Mouse (Mus musculus): Measurements from ENCODE around the gene Rnft2. TPM values are rescaled to one million over a fixed set of nuclear protein-coding genes. Genes with fewer than 3 reads are reported as not detected.

Gene Rnft2
- polyA plus RNA-seq (2012; ENCODE audit: insufficient read depth, insufficient read length, missing spikeins), result 0.79 and 1.2 TPM in 2 replicates

DNA sequence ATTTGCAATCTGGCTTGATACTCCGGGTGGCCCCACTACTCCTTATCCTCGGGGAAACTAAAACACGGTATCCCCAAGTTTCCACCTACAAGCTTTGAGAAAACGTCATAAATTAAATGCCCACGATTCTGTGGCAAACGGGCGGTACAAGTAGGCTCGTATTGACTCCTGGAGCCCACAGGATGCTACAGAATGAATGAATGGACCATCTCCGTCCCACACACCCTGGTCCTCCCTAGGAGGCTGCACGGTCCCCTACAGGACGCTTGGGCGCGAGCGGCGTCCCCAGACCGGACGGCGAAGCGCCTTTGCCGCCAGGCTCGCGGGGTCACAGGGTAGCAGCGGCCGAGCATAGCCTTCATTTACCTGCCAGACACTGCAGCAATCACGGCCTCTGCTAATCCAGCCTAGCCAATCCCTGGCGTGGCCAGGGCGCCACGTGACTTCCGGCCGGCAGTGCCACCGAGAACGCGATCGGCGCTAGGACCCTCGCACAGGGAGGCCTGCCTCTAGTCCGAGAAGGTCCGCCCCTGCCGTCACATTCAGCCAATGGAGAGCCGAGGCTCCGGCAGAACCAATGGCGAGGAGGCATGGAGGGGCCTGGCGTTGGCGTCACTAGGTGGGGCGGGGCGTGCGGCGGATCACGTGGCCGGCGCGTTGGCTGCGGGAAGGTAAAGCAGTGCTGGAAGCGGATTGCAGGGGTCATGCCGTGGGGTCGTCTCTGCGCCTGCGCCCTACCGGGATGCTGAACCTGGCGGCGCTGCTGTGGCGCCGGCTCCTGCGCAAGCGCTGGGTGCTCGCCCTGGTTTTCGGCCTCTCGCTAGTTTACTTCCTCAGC, at the start of gene Rnft2, which contains the start of gene 2410131K14Rik:
Gene Rnft2, minus strand, starts transcription at position 511 of the 838 bp plus-strand sequence.
Gene 2410131K14Rik, plus strand, starts transcription at position 622 of the 838 bp plus-strand sequence.
- H3K27ac ChIP-seq (ENCODE audit: insufficient read depth, low read depth, low read length), result no peak within 1 kb of the TSS
- H3K4me1 ChIP-seq (ENCODE audit: control insufficient read depth, insufficient read depth, low read length), result peaks cover 5% of the 10 kb centered on the region
- TF ChIP-seq POLR2A (IDR thresholded peaks at IDR 0.05; ENCODE audit: borderline replicate concordance, low read depth, low read length) (0 out of 2 replicates have a peak, but pooled peaks have one; percentile 29), CTCF (IDR thresholded peaks at IDR 0.05; ENCODE audit: low read depth, low read length) (no peak)
- H3K4me3 ChIP-seq (ENCODE audit: insufficient read depth, low read length), result peak within 1 kb of the TSS; percentile 80

DNA sequence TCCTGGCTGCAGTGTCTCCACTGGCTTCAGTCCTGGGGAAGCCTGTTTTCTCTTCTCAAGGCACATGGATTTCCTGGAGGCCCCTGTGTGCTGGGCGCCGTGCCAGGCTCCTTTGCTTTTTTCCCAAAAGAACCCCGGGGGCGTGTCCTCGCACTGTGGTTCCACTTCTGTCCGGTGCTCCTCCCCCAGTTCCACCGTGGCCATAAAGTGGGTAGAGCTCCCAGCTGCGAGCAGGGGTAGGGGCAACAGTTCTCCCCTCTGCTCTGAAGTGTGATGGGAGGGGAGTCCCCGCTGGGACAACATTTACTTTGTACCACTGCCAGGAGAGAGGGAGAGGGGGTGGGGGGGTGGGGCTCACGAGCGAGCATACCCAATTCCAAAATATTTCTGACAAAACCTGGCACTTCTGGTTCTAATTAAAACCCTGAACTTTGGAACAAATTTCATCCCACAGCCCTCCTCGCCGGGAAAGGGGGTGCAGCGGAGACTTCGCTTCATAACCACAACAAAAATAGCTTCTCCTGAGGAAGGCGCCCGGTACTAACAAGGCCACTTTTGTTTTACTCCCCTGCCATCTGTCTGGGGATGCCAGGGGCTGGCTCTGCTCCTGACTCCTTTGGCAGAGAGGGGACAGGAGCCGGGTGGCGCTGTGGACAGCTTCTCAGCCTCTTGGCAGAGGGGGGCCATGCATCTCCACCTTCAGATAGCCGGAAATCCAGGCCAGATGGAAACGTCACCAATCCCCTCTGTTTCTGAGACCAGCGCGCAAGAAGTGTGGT, 49.4 kb upstream of the Rnft2 start:
- TF ChIP-seq POLR2A (IDR thresholded peaks at IDR 0.05; ENCODE audit: borderline replicate concordance, low read depth, low read length) (no peak), CTCF (IDR thresholded peaks at IDR 0.05; ENCODE audit: low read depth, low read length) (no peak)
- Histone ChIP-seq H3K27ac (ENCODE audit: insufficient read depth, low read depth, low read length) (no peak overlapping the region), H3K4me1 (ENCODE audit: control insufficient read depth, insufficient read depth, low read length) (peaks cover 2% of the 10 kb centered on the region; the same call in 1 of the 2 replicates), H3K4me3 (ENCODE audit: insufficient read depth, low read length) (peak overlapping the region; percentile 47)

DNA sequence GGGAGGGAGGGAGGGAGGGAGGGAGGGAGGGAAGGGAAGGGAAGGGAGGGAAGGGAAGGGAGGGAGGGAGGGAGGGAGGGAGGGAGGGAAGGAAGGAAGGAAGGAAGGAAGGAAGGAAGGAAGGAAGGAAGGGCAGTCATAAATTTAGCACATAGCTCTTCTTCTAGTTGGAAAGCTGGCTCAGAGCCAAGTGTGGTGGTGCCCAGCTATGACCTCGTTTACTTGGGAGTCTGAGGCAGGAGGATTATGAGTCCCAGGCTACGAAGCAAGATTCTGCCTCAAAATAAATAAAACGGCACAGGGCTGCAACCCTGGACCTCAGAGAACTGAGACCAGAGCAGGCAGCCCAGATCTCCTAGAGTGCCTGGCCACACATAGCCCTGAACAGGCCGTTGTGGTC, 47.6 kb upstream of the Rnft2 start:
- Histone ChIP-seq H3K4me3 (ENCODE audit: insufficient read depth, low read length) (no peak overlapping the region), H3K4me1 (ENCODE audit: control insufficient read depth, insufficient read depth, low read length) (peaks cover 2% of the 10 kb centered on the region; the same call in 1 of the 2 replicates), H3K27ac (ENCODE audit: insufficient read depth, low read depth, low read length) (no peak overlapping the region)
- TF ChIP-seq POLR2A (IDR thresholded peaks at IDR 0.05; ENCODE audit: borderline replicate concordance, low read depth, low read length), result no peak
- TF ChIP-seq CTCF (IDR thresholded peaks at IDR 0.05; ENCODE audit: low read depth, low read length), result no peak

DNA sequence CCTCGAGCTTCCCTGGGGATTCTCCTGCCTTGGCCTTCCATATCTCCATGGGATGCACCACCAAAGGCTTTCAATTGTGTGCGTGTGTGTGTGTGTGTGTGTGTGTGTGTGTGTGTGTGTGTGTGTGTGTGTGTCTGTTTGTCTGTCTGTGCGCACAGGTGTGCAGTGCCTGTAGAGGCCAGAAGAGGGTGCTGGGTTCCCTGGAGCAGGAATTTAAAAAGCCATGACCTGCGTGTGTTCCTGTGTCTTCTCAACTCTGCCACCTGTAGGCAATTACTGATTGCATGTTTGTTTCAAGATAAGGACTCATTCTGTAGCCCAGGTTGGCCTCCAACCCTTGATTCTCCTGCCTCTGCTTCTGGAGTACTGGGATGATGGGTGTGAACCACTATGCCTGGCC, 46.5 kb upstream of the Rnft2 start:
- H3K4me1 ChIP-seq (ENCODE audit: control insufficient read depth, insufficient read depth, low read length), result peaks cover 2% of the 10 kb centered on the region; the same call in 1 of the 2 replicates
- H3K27ac ChIP-seq (ENCODE audit: insufficient read depth, low read depth, low read length), result no peak overlapping the region
- no peak for TF ChIP-seq POLR2A (IDR thresholded peaks at IDR 0.05; ENCODE audit: borderline replicate concordance, low read depth, low read length)
- TF ChIP-seq CTCF (IDR thresholded peaks at IDR 0.05; ENCODE audit: low read depth, low read length), result no peak
- H3K4me3 ChIP-seq (ENCODE audit: insufficient read depth, low read length), result no peak overlapping the region

DNA sequence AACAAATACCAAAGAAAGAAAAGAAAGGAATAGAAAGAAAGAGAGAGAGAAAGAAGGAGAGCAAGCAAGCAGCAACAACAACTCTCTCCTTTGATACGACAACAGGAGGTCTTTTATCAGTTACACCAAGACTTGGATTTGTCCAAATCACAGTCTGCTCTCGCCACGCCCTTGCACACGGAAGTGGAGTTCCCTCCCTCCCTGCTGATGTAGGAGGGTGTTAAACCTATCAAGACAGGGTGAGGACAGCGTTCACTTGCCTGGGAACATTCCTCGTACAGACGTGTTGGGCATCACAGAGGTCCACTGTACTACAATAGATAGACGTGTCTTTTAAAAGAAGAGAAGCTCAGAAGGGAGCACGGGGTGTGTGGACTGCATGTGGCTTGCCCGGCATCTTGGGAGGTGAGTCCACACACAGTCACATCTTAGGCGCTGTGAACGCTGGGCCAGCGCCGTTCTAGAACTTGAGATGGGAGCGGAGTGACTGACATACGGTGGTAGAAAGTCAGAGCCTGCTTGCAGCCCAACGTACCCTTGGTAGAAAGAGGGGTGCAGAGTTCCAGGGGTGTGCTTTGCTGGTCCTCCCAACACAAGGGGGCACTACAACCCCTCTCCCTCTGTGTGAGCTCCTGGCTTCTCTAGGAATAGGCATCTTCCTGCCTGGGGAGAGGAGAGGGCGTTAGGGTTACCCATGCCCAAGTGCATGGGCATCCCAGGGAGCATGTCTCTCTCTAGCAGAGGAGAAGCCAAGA, 33.0 kb upstream of the Rnft2 start:
- no peak overlapping the region for H3K4me3 ChIP-seq (ENCODE audit: insufficient read depth, low read length)
- H3K27ac ChIP-seq (ENCODE audit: insufficient read depth, low read depth, low read length), result no peak overlapping the region
- no peaks in the 10 kb centered on the region for H3K4me1 ChIP-seq (ENCODE audit: control insufficient read depth, insufficient read depth, low read length)
- TF ChIP-seq POLR2A (IDR thresholded peaks at IDR 0.05; ENCODE audit: borderline replicate concordance, low read depth, low read length) (no peak), CTCF (IDR thresholded peaks at IDR 0.05; ENCODE audit: low read depth, low read length) (no peak)

DNA sequence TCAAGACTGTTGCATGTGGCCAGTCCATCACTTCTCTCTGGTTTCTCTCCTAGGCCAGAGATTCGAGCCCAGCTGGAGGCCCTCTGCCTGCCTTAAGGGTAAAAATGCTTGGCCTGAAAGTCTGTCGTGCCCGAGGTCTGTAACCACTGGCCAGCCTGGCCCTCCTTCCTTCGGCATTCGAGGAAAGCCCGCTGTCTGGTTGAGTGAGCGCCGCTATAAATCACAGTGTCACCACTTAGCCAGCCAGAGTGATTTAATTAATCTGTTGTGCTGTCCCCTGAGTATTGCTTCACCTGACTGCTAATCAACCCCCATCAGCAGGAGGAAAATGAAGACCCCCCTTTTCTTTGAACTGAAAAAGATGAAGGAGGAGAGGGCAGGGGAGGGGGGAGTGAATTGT, 31.8 kb upstream of the Rnft2 start:
- TF ChIP-seq CTCF (IDR thresholded peaks at IDR 0.05; ENCODE audit: low read depth, low read length), result no peak
- no peak overlapping the region for H3K4me3 ChIP-seq (ENCODE audit: insufficient read depth, low read length)
- H3K27ac ChIP-seq (ENCODE audit: insufficient read depth, low read depth, low read length), result no peak overlapping the region
- no peaks in the 10 kb centered on the region for H3K4me1 ChIP-seq (ENCODE audit: control insufficient read depth, insufficient read depth, low read length)

DNA sequence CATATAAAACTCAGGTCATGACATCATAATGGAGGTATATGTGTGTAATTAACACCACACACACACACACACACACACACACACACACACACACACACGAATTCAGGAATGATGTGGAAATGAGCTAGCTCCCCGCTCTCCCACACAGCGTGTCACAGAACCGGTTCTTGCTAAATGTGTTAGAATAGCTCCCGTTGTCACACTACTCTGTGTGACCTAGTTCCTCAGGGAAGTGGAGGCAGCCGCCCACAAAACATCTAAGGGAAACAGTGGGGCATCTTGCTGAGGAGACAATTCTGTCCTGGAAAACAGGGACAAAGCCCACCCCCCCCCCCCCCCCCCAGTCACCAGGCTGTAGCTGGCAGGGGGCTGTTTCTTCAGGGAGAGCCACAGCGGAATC, 31.4 kb upstream of the Rnft2 start:
- Histone ChIP-seq H3K4me1 (ENCODE audit: control insufficient read depth, insufficient read depth, low read length) (no peaks in the 10 kb centered on the region), H3K27ac (ENCODE audit: insufficient read depth, low read depth, low read length) (no peak overlapping the region)
- TF ChIP-seq POLR2A (IDR thresholded peaks at IDR 0.05; ENCODE audit: borderline replicate concordance, low read depth, low read length) (no peak), CTCF (IDR thresholded peaks at IDR 0.05; ENCODE audit: low read depth, low read length) (no peak)

DNA sequence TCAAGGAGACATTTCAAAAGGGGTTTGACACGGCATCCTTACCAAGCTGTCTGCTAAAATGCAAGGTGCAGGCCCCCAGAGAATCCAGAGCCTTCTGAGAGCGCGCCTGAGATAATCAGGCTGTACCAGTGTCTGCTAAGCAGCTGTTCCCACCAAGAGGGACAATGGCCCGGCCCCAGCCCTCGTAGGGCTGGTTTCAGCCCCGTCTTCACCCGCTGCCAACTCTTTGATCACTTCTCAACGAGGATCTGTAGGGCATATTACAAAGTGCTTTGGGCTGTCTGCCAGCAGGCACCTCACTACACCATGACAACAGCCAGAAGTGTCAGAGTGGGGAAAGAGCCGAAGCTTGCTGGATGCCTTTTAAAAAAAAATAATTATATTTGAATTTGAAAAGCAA, 29.6 kb upstream of the Rnft2 start:
- H3K4me1 ChIP-seq (ENCODE audit: control insufficient read depth, insufficient read depth, low read length), result no peaks in the 10 kb centered on the region
- no peak for TF ChIP-seq POLR2A (IDR thresholded peaks at IDR 0.05; ENCODE audit: borderline replicate concordance, low read depth, low read length)
- TF ChIP-seq CTCF (IDR thresholded peaks at IDR 0.05; ENCODE audit: low read depth, low read length), result no peak
- H3K27ac ChIP-seq (ENCODE audit: insufficient read depth, low read depth, low read length), result no peak overlapping the region
- H3K4me3 ChIP-seq (ENCODE audit: insufficient read depth, low read length), result no peak overlapping the region

More for the DNA sequence above, 31.4 kb upstream of the Rnft2 start:
- no peak overlapping the region for H3K4me3 ChIP-seq (ENCODE audit: insufficient read depth, low read length)

DNA sequence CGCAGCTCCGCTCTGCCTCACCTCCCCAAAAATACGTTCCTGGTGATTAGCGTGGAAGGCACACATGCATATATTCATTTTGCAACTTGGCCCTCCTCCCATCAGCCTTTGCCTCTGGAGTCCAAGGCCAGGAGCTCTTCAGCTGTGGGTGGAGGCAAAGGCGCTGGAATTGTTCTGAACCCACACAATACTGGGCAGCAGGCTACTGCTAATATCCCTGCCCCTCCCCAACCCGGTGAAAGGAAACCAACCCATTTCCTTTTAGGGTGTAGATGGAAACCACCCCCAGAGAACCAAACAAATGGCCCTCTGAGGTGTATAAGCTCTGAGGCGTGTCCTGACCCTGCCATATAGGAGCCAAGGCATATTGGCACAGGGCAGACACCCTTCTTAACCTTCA, 28.5 kb upstream of the Rnft2 start:
- Histone ChIP-seq H3K4me1 (ENCODE audit: control insufficient read depth, insufficient read depth, low read length) (no peaks in the 10 kb centered on the region), H3K4me3 (ENCODE audit: insufficient read depth, low read length) (no peak overlapping the region), H3K27ac (ENCODE audit: insufficient read depth, low read depth, low read length) (no peak overlapping the region)
- TF ChIP-seq CTCF (IDR thresholded peaks at IDR 0.05; ENCODE audit: low read depth, low read length) (no peak), POLR2A (IDR thresholded peaks at IDR 0.05; ENCODE audit: borderline replicate concordance, low read depth, low read length) (no peak)
